Mouse (Mus musculus) limb, embryonic 11.5 days (tissue): ENCODE results near the gene Cpne4. TPM values are rescaled to one million over a fixed set of nuclear protein-coding genes. Genes with fewer than 3 reads are reported as not detected.

ENCODE experiments used
- ATAC-seq: fragments of 200-750 bp; cut with Nextera tagmentation; 2 replicates; pipeline ENCODE4 v1.8.0; 2017; ENCODE audit warnings: low read depth; ENCODE audit not compliant: insufficient number of reproducible peaks, low FRiP score, low TSS enrichment
- DNase-seq: peaks from one replicate; pipeline ENCODE4 v3.0.0-alpha.2; 2015; ENCODE audit warnings: low spot score
- H3K27ac ChIP-seq: fragments of 300-500 bp; sonication (generic); replicated peaks from 2 replicates; pipeline ENCODE4 v1.5.1; 2014; ENCODE audit warnings: low read depth, mild to moderate bottlenecking, low read length
- H3K27me3 ChIP-seq: fragments of 300-500 bp; sonication (generic); 2 replicates; pipeline ENCODE4 v1.6.1; 2014; ENCODE audit warnings: mild to moderate bottlenecking, low read length, mixed read lengths; ENCODE audit not compliant: control insufficient read depth, insufficient read depth
- H3K36me3 ChIP-seq: fragments of 300-500 bp; sonication (generic); 2 replicates; pipeline ENCODE4 v1.6.1; 2014; ENCODE audit warnings: mild to moderate bottlenecking, low read length, moderate library complexity, mixed read lengths; ENCODE audit not compliant: control insufficient read depth, insufficient read depth
- H3K4me1 ChIP-seq: fragments of 300-500 bp; sonication (generic); 2 replicates; pipeline ENCODE4 v1.6.1; 2014; ENCODE audit warnings: low read length, mixed read lengths; ENCODE audit not compliant: control insufficient read depth, insufficient read depth
- H3K4me2 ChIP-seq: fragments of 300-500 bp; sonication (generic); 2 replicates; pipeline ENCODE4 v1.6.1; 2014; ENCODE audit warnings: low read depth, mild to moderate bottlenecking, moderate library complexity; ENCODE audit not compliant: severe bottlenecking
- H3K4me3 ChIP-seq: fragments of 300-500 bp; sonication (generic); 2 replicates; pipeline ENCODE4 v1.5.1; 2014; ENCODE audit warnings: low read depth, low read length
- H3K9ac ChIP-seq: fragments of 300-500 bp; sonication (generic); 2 replicates; pipeline ENCODE4 v1.6.1; 2014; ENCODE audit warnings: mild to moderate bottlenecking, low read length
- H3K9me3 ChIP-seq: fragments of 300-500 bp; sonication (generic); 2 replicates; pipeline ENCODE4 v1.6.1; 2016; ENCODE audit warnings: low read length; ENCODE audit not compliant: control insufficient read depth
- WGBS: fragments of 180-500 bp; shearing (Covaris S2); extraction: QIAGEN DNeasy Blood & Tissue Kit; methylation state at CpG from one replicate; pipeline ENCODE4 v1.1.7; 2014; 5-methylcytosine and 5-hydroxymethylcytosine counted together
- polyA plus RNA-seq: library from polyadenylated mRNA; unstranded; fragments of >200 nt; fragmentation: Nextera tagmentation; extraction: Ambion mirVana; gene quantifications from 2 replicates; pipeline ENCODE4 v1.2.1, GENCODE M21; 2014

Gene Cpne4
- polyA plus RNA-seq, 1 experiment from 2014 or later, result not detected

- ATAC-seq (no peak), DNase-seq (no peak)
- Histone ChIP-seq H3K4me3 (no peak overlapping the region), H3K4me1 (no peaks in the 10 kb centered on the region), H3K4me2 (no peak overlapping the region), H3K9me3 (no peaks in the 10 kb centered on the region), H3K9ac (no peak overlapping the region), H3K27ac (no peak overlapping the region), H3K36me3 (no peaks in the 10 kb centered on the region), H3K27me3 (no peaks in the 10 kb centered on the region)
- WGBS, result 55% methylated on average over 6 of the region's 6 CpGs
Observed at GRCm38 (mm10) chr9:104581921-104582624, 35.0 kb downstream of the Cpne4 start.

- H3K4me2 ChIP-seq, result no peak overlapping the region
- no peaks in the 10 kb centered on the region for H3K4me1 ChIP-seq
- no peak for DNase-seq
- H3K36me3 ChIP-seq, result no peaks in the 10 kb centered on the region
- WGBS, result 16% methylated on average over 6 of the region's 6 CpGs
- ATAC-seq, result no peak
- no peak overlapping the region for H3K27ac ChIP-seq
- H3K4me3 ChIP-seq, result no peak overlapping the region
- H3K9ac ChIP-seq, result no peak overlapping the region
- no peaks in the 10 kb centered on the region for H3K9me3 ChIP-seq
- no peaks in the 10 kb centered on the region for H3K27me3 ChIP-seq
Observed at GRCm38 (mm10) chr9:104582675-104583074, 35.6 kb downstream of the Cpne4 start.

- 19% methylated on average over 5 of the region's 5 CpGs for WGBS
- no peak overlapping the region for H3K27ac ChIP-seq
- no peak for ATAC-seq
- H3K4me2 ChIP-seq, result no peak overlapping the region
- H3K9ac ChIP-seq, result no peak overlapping the region
- H3K9me3 ChIP-seq, result no peaks in the 10 kb centered on the region
- no peak overlapping the region for H3K4me3 ChIP-seq
- H3K27me3 ChIP-seq, result no peaks in the 10 kb centered on the region
- no peak for DNase-seq
- H3K4me1 ChIP-seq, result 0 out of 2 replicates have a peak, but pooled peaks cover 3% of the 10 kb centered on the region
- H3K36me3 ChIP-seq, result no peaks in the 10 kb centered on the region
Observed at GRCm38 (mm10) chr9:104594550-104594949, 47.5 kb downstream of the Cpne4 start.

DNA sequence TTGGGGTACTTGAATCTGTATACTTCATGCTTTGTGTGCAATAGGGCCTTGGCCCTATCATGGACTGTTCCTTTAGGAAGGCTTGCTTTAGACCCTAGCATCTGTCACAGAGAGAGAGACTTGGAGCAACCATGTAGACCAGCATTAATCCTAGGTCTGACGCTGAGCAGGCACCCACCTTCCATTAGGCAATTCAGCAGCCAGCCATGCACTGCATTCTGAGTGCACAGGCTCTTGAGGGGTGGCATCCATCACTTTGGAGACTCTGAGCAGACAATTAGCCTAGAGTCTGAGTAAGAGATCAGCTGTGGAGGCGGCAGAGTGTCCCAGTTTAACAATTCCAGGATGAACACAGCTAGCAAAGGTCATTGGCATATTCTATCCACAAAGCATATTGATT lies 47.9 kb downstream of the Cpne4 start:
- ATAC-seq, result no peak

GRCm38 (mm10) chr9:104612523-104612922 lies 65.4 kb downstream of the Cpne4 start:
- H3K4me3 ChIP-seq, result no peak overlapping the region
- H3K9me3 ChIP-seq, result no peaks in the 10 kb centered on the region
- ATAC-seq (no peak), DNase-seq (no peak)
- H3K27ac ChIP-seq, result no peak overlapping the region
- WGBS, result 33% methylated on average over 6 of the region's 6 CpGs
- no peak overlapping the region for H3K4me2 ChIP-seq
- H3K36me3 ChIP-seq, result no peaks in the 10 kb centered on the region
- no peaks in the 10 kb centered on the region for H3K4me1 ChIP-seq
- H3K9ac ChIP-seq, result no peak overlapping the region
- no peaks in the 10 kb centered on the region for H3K27me3 ChIP-seq

More for the DNA sequence above, 47.9 kb downstream of the Cpne4 start:
- WGBS, result 44% methylated on average over 2 of the region's 2 CpGs
- Histone ChIP-seq H3K27ac (no peak overlapping the region), H3K9ac (no peak overlapping the region), H3K4me2 (no peak overlapping the region), H3K36me3 (no peaks in the 10 kb centered on the region), H3K4me1 (0 out of 2 replicates have a peak, but pooled peaks cover 3% of the 10 kb centered on the region), H3K4me3 (no peak overlapping the region), H3K9me3 (no peaks in the 10 kb centered on the region), H3K27me3 (no peaks in the 10 kb centered on the region)
- DNase-seq, result no peak

- Histone ChIP-seq H3K4me2 (no peak overlapping the region), H3K36me3 (no peaks in the 10 kb centered on the region), H3K4me1 (no peaks in the 10 kb centered on the region), H3K4me3 (no peak overlapping the region), H3K27ac (no peak overlapping the region), H3K9ac (no peak overlapping the region), H3K27me3 (no peaks in the 10 kb centered on the region), H3K9me3 (no peaks in the 10 kb centered on the region)
- WGBS, result 57% methylated on average over 6 of the region's 6 CpGs
- DNase-seq (no peak), ATAC-seq (no peak)
Observed at GRCm38 (mm10) chr9:104616691-104617090, 69.6 kb downstream of the Cpne4 start.

GRCm38 (mm10) chr9:104623564-104623963 lies 76.5 kb downstream of the Cpne4 start:
- WGBS, result 92% methylated on average over 4 of the region's 4 CpGs
- Histone ChIP-seq H3K27ac (no peak overlapping the region), H3K4me1 (no peaks in the 10 kb centered on the region), H3K9me3 (no peaks in the 10 kb centered on the region), H3K4me2 (no peak overlapping the region), H3K27me3 (no peaks in the 10 kb centered on the region), H3K9ac (no peak overlapping the region), H3K36me3 (no peaks in the 10 kb centered on the region), H3K4me3 (no peak overlapping the region)
- DNase-seq (no peak), ATAC-seq (no peak)

GRCm38 (mm10) chr9:104627816-104628215 lies 80.7 kb downstream of the Cpne4 start:
- Histone ChIP-seq H3K9me3 (no peaks in the 10 kb centered on the region), H3K27ac (no peak overlapping the region), H3K36me3 (no peaks in the 10 kb centered on the region), H3K4me1 (no peaks in the 10 kb centered on the region), H3K9ac (no peak overlapping the region), H3K4me3 (no peak overlapping the region), H3K4me2 (no peak overlapping the region), H3K27me3 (no peaks in the 10 kb centered on the region)
- 26% methylated on average over 7 of the region's 7 CpGs for WGBS
- ATAC-seq (no peak), DNase-seq (no peak)

DNA sequence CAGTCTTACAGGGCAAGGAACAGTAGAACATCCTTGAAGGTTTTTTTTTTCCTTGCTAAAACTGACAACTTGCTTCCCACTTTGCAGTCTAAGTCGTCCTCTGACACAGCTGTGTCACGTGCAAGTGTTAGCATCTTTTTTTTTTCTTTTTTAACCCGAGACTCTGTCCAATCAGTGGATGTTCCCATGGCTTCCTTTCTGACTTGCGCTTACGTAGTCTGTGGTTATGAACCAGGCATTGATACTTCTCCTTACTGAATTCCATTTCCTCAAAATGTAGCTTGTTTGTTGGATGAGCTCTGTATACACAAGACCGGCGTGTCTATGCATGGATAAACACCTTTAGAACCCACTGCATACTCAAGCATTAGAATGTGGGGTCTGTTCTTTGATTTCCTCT lies 82.2 kb downstream of the Cpne4 start:
- no peak overlapping the region for H3K4me3 ChIP-seq
- H3K27ac ChIP-seq, result no peak overlapping the region
- H3K4me1 ChIP-seq, result no peaks in the 10 kb centered on the region
- H3K4me2 ChIP-seq, result no peak overlapping the region
- ATAC-seq, result no peak
- WGBS, result 85% methylated on average over 7 of the region's 7 CpGs
- DNase-seq, result no peak
- H3K36me3 ChIP-seq, result no peaks in the 10 kb centered on the region
- no peaks in the 10 kb centered on the region for H3K27me3 ChIP-seq
- H3K9me3 ChIP-seq, result no peaks in the 10 kb centered on the region
- H3K9ac ChIP-seq, result no peak overlapping the region
